Mouse (Mus musculus): ENCODE results near the gene Grik3. TPM values are rescaled to one million over a fixed set of nuclear protein-coding genes. Genes with fewer than 3 reads are reported as not detected.

Gene Grik3
- polyA plus RNA-seq, 1 experiment = 0.08 TPM

- TF ChIP-seq POLR2A (IDR thresholded peaks at IDR 0.05; ENCODE audit: borderline replicate concordance, low read depth, low read length) (no peak), CTCF (IDR thresholded peaks at IDR 0.05; ENCODE audit: low read depth, low read length) (no peak)
- Histone ChIP-seq H3K27ac (ENCODE audit: insufficient read depth, low read depth, low read length) (no peak overlapping the region), H3K4me1 (ENCODE audit: control insufficient read depth, insufficient read depth, low read length) (no peaks in the 10 kb centered on the region), H3K4me3 (ENCODE audit: insufficient read depth, low read length) (no peak overlapping the region)
Measured at GRCm38 (mm10) chr4:125580336-125580735, 89.8 kb downstream of the Grik3 start.

- H3K4me1 ChIP-seq (ENCODE audit: control insufficient read depth, insufficient read depth, low read length) = no peaks in the 10 kb centered on the region
Measured at GRCm38 (mm10) chr4:125583272-125583671, 92.8 kb downstream of the Grik3 start.

GRCm38 (mm10) chr4:125583935-125584334, 93.4 kb downstream of the Grik3 start:
- Histone ChIP-seq H3K4me1 (ENCODE audit: control insufficient read depth, insufficient read depth, low read length) (no peaks in the 10 kb centered on the region), H3K27ac (ENCODE audit: insufficient read depth, low read depth, low read length) (no peak overlapping the region), H3K4me3 (ENCODE audit: insufficient read depth, low read length) (no peak overlapping the region)
- TF ChIP-seq CTCF (IDR thresholded peaks at IDR 0.05; ENCODE audit: low read depth, low read length) (no peak), POLR2A (IDR thresholded peaks at IDR 0.05; ENCODE audit: borderline replicate concordance, low read depth, low read length) (no peak)

More at GRCm38 (mm10) chr4:125583272-125583671, 92.8 kb downstream of the Grik3 start:
- TF ChIP-seq POLR2A (IDR thresholded peaks at IDR 0.05; ENCODE audit: borderline replicate concordance, low read depth, low read length) (no peak), CTCF (IDR thresholded peaks at IDR 0.05; ENCODE audit: low read depth, low read length) (no peak)
- Histone ChIP-seq H3K27ac (ENCODE audit: insufficient read depth, low read depth, low read length) (no peak overlapping the region), H3K4me3 (ENCODE audit: insufficient read depth, low read length) (no peak overlapping the region)

- no peaks in the 10 kb centered on the region for H3K4me1 ChIP-seq (ENCODE audit: control insufficient read depth, insufficient read depth, low read length)
- H3K27ac ChIP-seq (ENCODE audit: insufficient read depth, low read depth, low read length) = no peak overlapping the region
- no peak for TF ChIP-seq CTCF (IDR thresholded peaks at IDR 0.05; ENCODE audit: low read depth, low read length)
- no peak for TF ChIP-seq POLR2A (IDR thresholded peaks at IDR 0.05; ENCODE audit: borderline replicate concordance, low read depth, low read length)
- H3K4me3 ChIP-seq (ENCODE audit: insufficient read depth, low read length) = no peak overlapping the region
Measured at GRCm38 (mm10) chr4:125584676-125585075, 94.2 kb downstream of the Grik3 start.

- H3K27ac ChIP-seq (ENCODE audit: insufficient read depth, low read depth, low read length) = no peak overlapping the region
Measured at GRCm38 (mm10) chr4:125587577-125587976, 97.1 kb downstream of the Grik3 start.

GRCm38 (mm10) chr4:125590241-125590919, 99.9 kb downstream of the Grik3 start:
- TF ChIP-seq CTCF (IDR thresholded peaks at IDR 0.05; ENCODE audit: low read depth, low read length) = no peak
- no peak for TF ChIP-seq POLR2A (IDR thresholded peaks at IDR 0.05; ENCODE audit: borderline replicate concordance, low read depth, low read length)
- no peak overlapping the region for H3K4me3 ChIP-seq (ENCODE audit: insufficient read depth, low read length)
- H3K4me1 ChIP-seq (ENCODE audit: control insufficient read depth, insufficient read depth, low read length) = no peaks in the 10 kb centered on the region
- H3K27ac ChIP-seq (ENCODE audit: insufficient read depth, low read depth, low read length) = no peak overlapping the region

More at GRCm38 (mm10) chr4:125587577-125587976, 97.1 kb downstream of the Grik3 start:
- H3K4me1 ChIP-seq (ENCODE audit: control insufficient read depth, insufficient read depth, low read length) = no peaks in the 10 kb centered on the region
- no peak overlapping the region for H3K4me3 ChIP-seq (ENCODE audit: insufficient read depth, low read length)
- no peak for TF ChIP-seq CTCF (IDR thresholded peaks at IDR 0.05; ENCODE audit: low read depth, low read length)

GRCm38 (mm10) chr4:125592663-125593062, 102.2 kb downstream of the Grik3 start:
- H3K27ac ChIP-seq (ENCODE audit: insufficient read depth, low read depth, low read length) = no peak overlapping the region
- H3K4me3 ChIP-seq (ENCODE audit: insufficient read depth, low read length) = no peak overlapping the region
- TF ChIP-seq POLR2A (IDR thresholded peaks at IDR 0.05; ENCODE audit: borderline replicate concordance, low read depth, low read length) (no peak), CTCF (IDR thresholded peaks at IDR 0.05; ENCODE audit: low read depth, low read length) (no peak)
- H3K4me1 ChIP-seq (ENCODE audit: control insufficient read depth, insufficient read depth, low read length) = no peaks in the 10 kb centered on the region

GRCm38 (mm10) chr4:125595011-125595410, 104.5 kb downstream of the Grik3 start:
- no peak overlapping the region for H3K27ac ChIP-seq (ENCODE audit: insufficient read depth, low read depth, low read length)
- H3K4me1 ChIP-seq (ENCODE audit: control insufficient read depth, insufficient read depth, low read length) = no peaks in the 10 kb centered on the region
- no peak for TF ChIP-seq CTCF (IDR thresholded peaks at IDR 0.05; ENCODE audit: low read depth, low read length)
- TF ChIP-seq POLR2A (IDR thresholded peaks at IDR 0.05; ENCODE audit: borderline replicate concordance, low read depth, low read length) = no peak
- no peak overlapping the region for H3K4me3 ChIP-seq (ENCODE audit: insufficient read depth, low read length)

- Histone ChIP-seq H3K4me1 (ENCODE audit: control insufficient read depth, insufficient read depth, low read length) (no peaks in the 10 kb centered on the region), H3K4me3 (ENCODE audit: insufficient read depth, low read length) (no peak overlapping the region), H3K27ac (ENCODE audit: insufficient read depth, low read depth, low read length) (no peak overlapping the region)
- TF ChIP-seq CTCF (IDR thresholded peaks at IDR 0.05; ENCODE audit: low read depth, low read length) (no peak), POLR2A (IDR thresholded peaks at IDR 0.05; ENCODE audit: borderline replicate concordance, low read depth, low read length) (no peak)
Measured at GRCm38 (mm10) chr4:125598677-125599076, 108.2 kb downstream of the Grik3 start.

GRCm38 (mm10) chr4:125599510-125600005, 109.1 kb downstream of the Grik3 start:
- H3K4me3 ChIP-seq (ENCODE audit: insufficient read depth, low read length) = no peak overlapping the region
- TF ChIP-seq POLR2A (IDR thresholded peaks at IDR 0.05; ENCODE audit: borderline replicate concordance, low read depth, low read length) (no peak), CTCF (IDR thresholded peaks at IDR 0.05; ENCODE audit: low read depth, low read length) (no peak)
- no peaks in the 10 kb centered on the region for H3K4me1 ChIP-seq (ENCODE audit: control insufficient read depth, insufficient read depth, low read length)
- no peak overlapping the region for H3K27ac ChIP-seq (ENCODE audit: insufficient read depth, low read depth, low read length)
